Mouse (Mus musculus) embryonic facial prominence, embryonic 14.5 days (tissue): Measurements from ENCODE around the gene Mfsd6. TPM values are rescaled to one million over a fixed set of nuclear protein-coding genes. Genes with fewer than 3 reads are reported as not detected.

Experiments used
- ATAC-seq: fragments of 200-750 bp; cut with Nextera tagmentation; 2 replicates; pipeline ENCODE4 v1.8.0; 2017; ENCODE audit warnings: low read depth, moderate number of reproducible peaks, moderate TSS enrichment
- DNase-seq: peaks from one replicate; pipeline ENCODE4 v3.0.0-alpha.2; 2015; ENCODE audit warnings: low spot score
- H3K27ac ChIP-seq: fragments of 300-500 bp; sonication (generic); replicated peaks from 2 replicates; pipeline ENCODE4 v1.5.1; 2014; ENCODE audit warnings: low read depth, mild to moderate bottlenecking, low read length, moderate library complexity
- H3K27me3 ChIP-seq: fragments of 300-500 bp; sonication (generic); replicated peaks from 2 replicates; pipeline ENCODE4 v1.6.1; 2014; ENCODE audit warnings: low read length; ENCODE audit not compliant: control insufficient read depth, insufficient read depth
- H3K36me3 ChIP-seq: fragments of 300-500 bp; sonication (generic); 2 replicates; pipeline ENCODE4 v1.6.1; 2014; ENCODE audit warnings: low read length, mixed read lengths; ENCODE audit not compliant: control insufficient read depth, insufficient read depth
- H3K4me1 ChIP-seq: fragments of 300-500 bp; sonication (generic); 2 replicates; pipeline ENCODE4 v1.6.1; 2014; ENCODE audit warnings: antibody characterized with exemption, low read length; ENCODE audit not compliant: control insufficient read depth, insufficient read depth
- H3K4me2 ChIP-seq: fragments of 300-500 bp; sonication (generic); 2 replicates; pipeline ENCODE4 v1.6.1; 2014; ENCODE audit warnings: low read depth, mild to moderate bottlenecking, low read length, moderate library complexity, mixed read lengths
- H3K4me3 ChIP-seq: fragments of 300-500 bp; sonication (generic); 2 replicates; pipeline ENCODE4 v1.5.1; 2014; ENCODE audit warnings: low read depth, mild to moderate bottlenecking, low read length
- H3K9ac ChIP-seq: fragments of 300-500 bp; sonication (generic); 2 replicates; pipeline ENCODE4 v1.6.1; 2014; ENCODE audit warnings: low read depth, mild to moderate bottlenecking, low read length, moderate library complexity, mixed read lengths
- H3K9me3 ChIP-seq: fragments of 300-500 bp; sonication (generic); 2 replicates; pipeline ENCODE4 v1.6.1; 2016; ENCODE audit warnings: low read length; ENCODE audit not compliant: control insufficient read depth
- WGBS: fragments of 180-500 bp; shearing (Covaris S2); extraction: QIAGEN DNeasy Blood & Tissue Kit; methylation state at CpG from one replicate; pipeline ENCODE4 v1.1.7; 2014; 5-methylcytosine and 5-hydroxymethylcytosine counted together
- polyA plus RNA-seq: library from polyadenylated mRNA; unstranded; fragments of >200 nt; fragmentation: Nextera tagmentation; extraction: Ambion mirVana; gene quantifications from 2 replicates; pipeline ENCODE4 v1.2.1, GENCODE M21; 2014

Mfsd6 gene
- polyA plus RNA-seq, 1 experiment from 2014 or later = 3.5 TPM

- no peak for ATAC-seq
- no peaks in the 10 kb centered on the region for H3K9me3 ChIP-seq
Observed at GRCm38 (mm10) chr1:52658160-52658559, 69.1 kb downstream of the Mfsd6 start.

GRCm38 (mm10) chr1:52655153-52655552 lies 72.1 kb downstream of the Mfsd6 start:
- H3K27me3 ChIP-seq = no peaks in the 10 kb centered on the region
- H3K4me1 ChIP-seq = no peaks in the 10 kb centered on the region; the same call in 1 of the 2 replicates
- H3K9ac ChIP-seq = no peak overlapping the region
- peaks cover 13% of the 10 kb centered on the region; the same call in 1 of the 2 replicates for H3K36me3 ChIP-seq
- no peak overlapping the region for H3K27ac ChIP-seq
- no peak for ATAC-seq
- DNase-seq = no peak
- H3K4me2 ChIP-seq = no peak overlapping the region
- no peaks in the 10 kb centered on the region for H3K9me3 ChIP-seq
- WGBS = 80% methylated on average over 4 of the region's 4 CpGs
- H3K4me3 ChIP-seq = no peak overlapping the region

More at GRCm38 (mm10) chr1:52658160-52658559, 69.1 kb downstream of the Mfsd6 start:
- Histone ChIP-seq H3K4me2 (no peak overlapping the region), H3K27ac (no peak overlapping the region), H3K36me3 (no peaks in the 10 kb centered on the region), H3K4me1 (no peaks in the 10 kb centered on the region; the same call in 1 of the 2 replicates), H3K27me3 (no peaks in the 10 kb centered on the region), H3K9ac (no peak overlapping the region), H3K4me3 (no peak overlapping the region)
- WGBS = 73% methylated on average over 7 of the region's 7 CpGs
- DNase-seq = no peak

- Histone ChIP-seq H3K9me3 (no peaks in the 10 kb centered on the region), H3K27ac (no peak overlapping the region), H3K36me3 (peaks cover 23% of the 10 kb centered on the region; the same call in 1 of the 2 replicates), H3K4me2 (no peak overlapping the region), H3K9ac (no peak overlapping the region), H3K4me1 (no peaks in the 10 kb centered on the region; the same call in 1 of the 2 replicates), H3K27me3 (no peaks in the 10 kb centered on the region), H3K4me3 (no peak overlapping the region)
- ATAC-seq (no peak), DNase-seq (no peak)
- WGBS = 73% methylated on average over 1 of the region's 1 CpGs
Observed at GRCm38 (mm10) chr1:52653366-52653765, 73.9 kb downstream of the Mfsd6 start.

- WGBS = 38% methylated on average over 3 of the region's 3 CpGs
- DNase-seq (peak; percentile 24), ATAC-seq (peak; percentile 50; the same call in 1 of the 2 replicates)
- Histone ChIP-seq H3K27me3 (no peaks in the 10 kb centered on the region), H3K4me2 (no peak overlapping the region), H3K27ac (no peak overlapping the region), H3K4me3 (no peak overlapping the region), H3K36me3 (peaks cover 23% of the 10 kb centered on the region; the same call in 1 of the 2 replicates), H3K9me3 (no peaks in the 10 kb centered on the region), H3K4me1 (no peaks in the 10 kb centered on the region; the same call in 1 of the 2 replicates), H3K9ac (no peak overlapping the region)
Observed at GRCm38 (mm10) chr1:52652601-52653253, 74.5 kb downstream of the Mfsd6 start.

- no peaks in the 10 kb centered on the region; the same call in 1 of the 2 replicates for H3K4me1 ChIP-seq
- H3K36me3 ChIP-seq = peaks cover 38% of the 10 kb centered on the region
- no peak overlapping the region for H3K9ac ChIP-seq
- no peak overlapping the region for H3K4me2 ChIP-seq
- H3K4me3 ChIP-seq = no peak overlapping the region
- DNase-seq = no peak
- no peaks in the 10 kb centered on the region for H3K27me3 ChIP-seq
- no peak for ATAC-seq
- no peaks in the 10 kb centered on the region for H3K9me3 ChIP-seq
- no peak overlapping the region for H3K27ac ChIP-seq
- WGBS = 85% methylated on average over 5 of the region's 5 CpGs
Observed at GRCm38 (mm10) chr1:52650066-52650465, 77.2 kb downstream of the Mfsd6 start.

GRCm38 (mm10) chr1:52648153-52649027 lies 78.9 kb downstream of the Mfsd6 start:
- Histone ChIP-seq H3K4me3 (no peak overlapping the region), H3K27ac (no peak overlapping the region), H3K4me1 (no peaks in the 10 kb centered on the region; the same call in 1 of the 2 replicates), H3K9ac (no peak overlapping the region), H3K9me3 (no peaks in the 10 kb centered on the region), H3K36me3 (peaks cover 44% of the 10 kb centered on the region), H3K4me2 (no peak overlapping the region), H3K27me3 (no peaks in the 10 kb centered on the region)
- peak; percentile 75 for DNase-seq
- 72% methylated on average over 11 of the region's 11 CpGs for WGBS
- ATAC-seq = peak; percentile 76; the same call in 1 of the 2 replicates

GRCm38 (mm10) chr1:52640736-52641135 lies 86.5 kb downstream of the Mfsd6 start:
- Histone ChIP-seq H3K9me3 (no peaks in the 10 kb centered on the region), H3K4me2 (no peak overlapping the region), H3K27me3 (no peaks in the 10 kb centered on the region), H3K27ac (no peak overlapping the region), H3K4me1 (no peaks in the 10 kb centered on the region), H3K4me3 (no peak overlapping the region), H3K36me3 (peaks cover 48% of the 10 kb centered on the region), H3K9ac (no peak overlapping the region)
- no peak for ATAC-seq
- no peak for DNase-seq
- 86% methylated on average over 4 of the region's 4 CpGs for WGBS

- Histone ChIP-seq H3K36me3 (peaks cover 44% of the 10 kb centered on the region), H3K9me3 (no peaks in the 10 kb centered on the region), H3K9ac (no peak overlapping the region), H3K4me1 (no peaks in the 10 kb centered on the region), H3K27ac (no peak overlapping the region), H3K27me3 (no peaks in the 10 kb centered on the region), H3K4me3 (no peak overlapping the region), H3K4me2 (no peak overlapping the region)
- DNase-seq = no peak
- WGBS = 77% methylated on average over 6 of the region's 6 CpGs
- no peak for ATAC-seq
Observed at GRCm38 (mm10) chr1:52640266-52640665, 87.0 kb downstream of the Mfsd6 start.
